Mouse (Mus musculus) forebrain, embryonic 14.5 days (tissue): ENCODE results near the gene Ptdss2. TPM values are rescaled to one million over a fixed set of nuclear protein-coding genes. Genes with fewer than 3 reads are reported as not detected.

Experiments used
- ATAC-seq: fragments of 200-750 bp; cut with Nextera tagmentation; 2 replicates; pipeline ENCODE4 v1.8.0; 2017; ENCODE audit warnings: mild to moderate bottlenecking, moderate library complexity
- DNase-seq: peaks from one replicate; pipeline ENCODE4 v3.0.0-alpha.2; 2015; ENCODE audit warnings: low spot score
- H3K27ac ChIP-seq: fragments of 300-500 bp; sonication (generic); 2 replicates; pipeline ENCODE4 v1.5.1; 2014; ENCODE audit warnings: low read depth, mild to moderate bottlenecking, control low read depth, low read length, moderate library complexity
- H3K27me3 ChIP-seq: fragments of 300-500 bp; sonication (generic); replicated peaks from 2 replicates; pipeline ENCODE4 v1.6.1; 2014; ENCODE audit warnings: low read length, control low read depth, mixed read lengths; ENCODE audit not compliant: control insufficient read depth, insufficient read depth
- H3K36me3 ChIP-seq: fragments of 300-500 bp; sonication (generic); 2 replicates; pipeline ENCODE4 v1.6.1; 2014; ENCODE audit warnings: low read length, control low read depth; ENCODE audit not compliant: control insufficient read depth, insufficient read depth
- H3K4me1 ChIP-seq: fragments of 300-500 bp; sonication (generic); 2 replicates; pipeline ENCODE4 v1.6.1; 2014; ENCODE audit warnings: antibody characterized with exemption, low read length, control low read depth; ENCODE audit not compliant: control insufficient read depth, insufficient read depth
- H3K4me2 ChIP-seq: fragments of 300-500 bp; sonication (generic); 2 replicates; pipeline ENCODE4 v1.6.1; 2014; ENCODE audit warnings: mild to moderate bottlenecking, control low read depth, low read length
- H3K4me3 ChIP-seq: fragments of 300-500 bp; sonication (generic); 2 replicates; pipeline ENCODE4 v1.5.1; 2014; ENCODE audit warnings: low read depth, low read length, control low read depth
- H3K9ac ChIP-seq: fragments of 300-500 bp; sonication (generic); 2 replicates; pipeline ENCODE4 v1.6.1; 2014; ENCODE audit warnings: mild to moderate bottlenecking, low read length, control low read depth, moderate library complexity
- H3K9me3 ChIP-seq: fragments of 300-500 bp; sonication (generic); replicated peaks from 2 replicates; pipeline ENCODE4 v1.6.1; 2016; ENCODE audit warnings: low read length, control low read depth, mixed read lengths; ENCODE audit not compliant: control insufficient read depth
- WGBS: fragments of 180-500 bp; shearing (Covaris S2); extraction: QIAGEN DNeasy Blood & Tissue Kit; methylation state at CpG from one replicate; pipeline ENCODE4 v1.1.7; 2014; 5-methylcytosine and 5-hydroxymethylcytosine counted together
- polyA plus RNA-seq: library from polyadenylated mRNA; unstranded; fragments of >200 nt; fragmentation: Nextera tagmentation; extraction: Ambion mirVana; gene quantifications from 2 replicates; pipeline ENCODE4 v1.2.1, GENCODE M21; 2014

Gene Ptdss2
- polyA plus RNA-seq, 1 experiment from 2014 or later: 81.2 TPM

DNA sequence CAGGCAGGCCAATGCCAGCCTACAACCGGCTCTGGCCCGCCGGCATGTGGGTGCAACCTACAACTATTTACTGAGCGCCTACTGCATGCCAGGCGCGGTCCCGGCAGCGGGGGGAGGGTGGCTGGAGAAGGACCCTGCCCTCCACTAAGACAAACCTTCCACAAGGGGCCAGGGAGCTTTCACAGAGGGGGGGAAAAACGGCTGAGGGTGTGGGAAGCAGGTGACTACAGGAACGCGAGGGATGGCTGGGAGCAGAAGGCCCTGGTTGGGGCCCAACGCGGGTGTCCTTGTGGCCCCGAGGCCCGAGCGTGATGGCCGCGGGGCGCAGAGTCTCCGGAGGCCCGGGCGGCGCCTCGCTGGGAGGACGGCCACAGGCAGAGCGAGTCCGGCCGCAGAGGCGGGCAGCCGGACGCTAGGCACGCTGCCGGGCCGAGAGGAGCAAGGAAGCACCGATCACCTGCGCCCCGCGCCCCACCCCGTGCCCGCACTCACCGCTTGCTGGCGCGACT lies 71.2 kb downstream of the Ptdss2 start:
- H3K4me3 ChIP-seq: peak overlapping the region; percentile 84
- H3K4me1 ChIP-seq: peaks cover 5% of the 10 kb centered on the region
- peak overlapping the region; percentile 68 for H3K27ac ChIP-seq
- 2% methylated on average over 35 of the region's 43 CpGs for WGBS
- peak overlapping the region; percentile 95 for H3K9ac ChIP-seq
- peak overlapping the region; percentile 93 for H3K4me2 ChIP-seq
- no peaks in the 10 kb centered on the region for H3K9me3 ChIP-seq
- DNase-seq (no peak), ATAC-seq (peak; percentile 10)
- H3K36me3 ChIP-seq: peaks cover 35% of the 10 kb centered on the region
- no peaks in the 10 kb centered on the region for H3K27me3 ChIP-seq

- under 1% methylated on average over 34 of the region's 39 CpGs for WGBS
- DNase-seq (peak; percentile 98), ATAC-seq (peak; percentile 95)
- H3K9ac ChIP-seq: peak within 1 kb of the TSS; percentile 95
- peak within 1 kb of the TSS; percentile 98 for H3K4me2 ChIP-seq
- H3K4me3 ChIP-seq: peak within 1 kb of the TSS; percentile 84
- H3K27me3 ChIP-seq: no peaks in the 10 kb centered on the region
- H3K36me3 ChIP-seq: peaks cover 32% of the 10 kb centered on the region
- H3K27ac ChIP-seq: peak within 1 kb of the TSS; percentile 71
- H3K9me3 ChIP-seq: no peaks in the 10 kb centered on the region
- H3K4me1 ChIP-seq: peaks cover 5% of the 10 kb centered on the region
Measured at GRCm38 (mm10) chr7:141193948-141194347, 71.8 kb downstream of the Ptdss2 start, which contains the start of the genes Hras and Lrrc56. Hras (minus strand) TSS chr7:141194005. Lrrc56 (plus strand) TSS chr7:141194157.

DNA sequence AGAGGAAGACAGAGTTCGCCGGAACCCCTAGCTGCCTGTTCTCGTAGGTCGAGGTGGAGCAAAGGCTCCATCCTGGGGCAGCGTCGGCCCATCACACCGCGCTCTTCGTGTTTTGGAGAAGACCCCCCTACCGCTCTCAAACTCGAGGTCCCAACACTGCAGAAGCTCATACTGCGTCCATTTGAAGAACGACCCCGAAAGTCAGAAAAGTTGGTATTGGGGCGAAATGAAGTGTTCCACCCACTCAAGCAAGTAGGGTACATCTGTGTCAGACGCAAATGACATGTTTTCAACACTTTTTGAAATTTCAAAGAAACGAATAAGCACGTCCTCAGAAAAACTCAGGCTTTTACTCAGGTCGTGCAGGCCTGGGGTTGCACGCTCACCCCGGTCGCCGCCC lies 72.2 kb downstream of the Ptdss2 start:
- Histone ChIP-seq H3K9me3 (no peaks in the 10 kb centered on the region), H3K36me3 (peaks cover 27% of the 10 kb centered on the region), H3K4me3 (peak overlapping the region; percentile 84), H3K4me2 (peak overlapping the region; percentile 98), H3K9ac (peak overlapping the region; percentile 61), H3K4me1 (peaks cover 5% of the 10 kb centered on the region), H3K27me3 (no peaks in the 10 kb centered on the region), H3K27ac (peak overlapping the region; percentile 71)
- WGBS: under 1% methylated on average over 23 of the region's 23 CpGs
- DNase-seq: no peak
- ATAC-seq: no peak

DNA sequence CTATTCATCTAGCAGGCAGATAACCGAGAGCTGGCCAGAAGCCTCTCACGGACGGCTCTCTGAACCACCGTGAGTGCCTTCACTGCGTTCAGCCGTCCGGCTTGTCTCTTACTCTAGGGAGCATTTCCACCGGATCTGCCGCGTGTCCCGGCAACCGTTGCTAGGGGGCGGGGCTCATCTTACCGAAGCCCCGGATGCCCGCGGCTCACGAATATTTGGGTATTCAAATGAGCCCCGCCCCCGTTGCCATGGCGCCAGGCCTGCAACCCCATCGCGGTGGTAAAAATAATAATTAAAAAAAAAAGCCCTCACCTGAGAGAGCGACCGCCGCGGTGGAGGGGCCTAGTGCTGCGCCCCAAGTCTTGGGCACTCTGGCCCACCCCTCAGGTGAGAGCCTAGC lies 72.6 kb downstream of the Ptdss2 start:
- peak; percentile 49 for ATAC-seq
- under 1% methylated on average over 28 of the region's 28 CpGs for WGBS
- peaks cover 23% of the 10 kb centered on the region for H3K36me3 ChIP-seq

GRCm38 (mm10) chr7:141195754-141196153 lies 73.6 kb downstream of the Ptdss2 start:
- DNase-seq (no peak), ATAC-seq (no peak)
- WGBS: 92% methylated on average over 2 of the region's 2 CpGs
- Histone ChIP-seq H3K4me2 (no peak overlapping the region), H3K36me3 (peaks cover 14% of the 10 kb centered on the region), H3K27me3 (no peaks in the 10 kb centered on the region), H3K9me3 (no peaks in the 10 kb centered on the region), H3K4me1 (peaks cover 5% of the 10 kb centered on the region), H3K9ac (no peak overlapping the region), H3K4me3 (no peak overlapping the region), H3K27ac (no peak overlapping the region)

More for the DNA sequence above, 72.6 kb downstream of the Ptdss2 start:
- peak overlapping the region; percentile 84 for H3K4me3 ChIP-seq
- peak; percentile 96 for DNase-seq
- H3K9ac ChIP-seq: peak overlapping the region; percentile 61
- H3K4me2 ChIP-seq: peak overlapping the region; percentile 98
- H3K27me3 ChIP-seq: no peaks in the 10 kb centered on the region
- H3K9me3 ChIP-seq: no peaks in the 10 kb centered on the region
- H3K4me1 ChIP-seq: peaks cover 5% of the 10 kb centered on the region
- peak overlapping the region; percentile 71; the same call in 1 of the 2 replicates for H3K27ac ChIP-seq

DNA sequence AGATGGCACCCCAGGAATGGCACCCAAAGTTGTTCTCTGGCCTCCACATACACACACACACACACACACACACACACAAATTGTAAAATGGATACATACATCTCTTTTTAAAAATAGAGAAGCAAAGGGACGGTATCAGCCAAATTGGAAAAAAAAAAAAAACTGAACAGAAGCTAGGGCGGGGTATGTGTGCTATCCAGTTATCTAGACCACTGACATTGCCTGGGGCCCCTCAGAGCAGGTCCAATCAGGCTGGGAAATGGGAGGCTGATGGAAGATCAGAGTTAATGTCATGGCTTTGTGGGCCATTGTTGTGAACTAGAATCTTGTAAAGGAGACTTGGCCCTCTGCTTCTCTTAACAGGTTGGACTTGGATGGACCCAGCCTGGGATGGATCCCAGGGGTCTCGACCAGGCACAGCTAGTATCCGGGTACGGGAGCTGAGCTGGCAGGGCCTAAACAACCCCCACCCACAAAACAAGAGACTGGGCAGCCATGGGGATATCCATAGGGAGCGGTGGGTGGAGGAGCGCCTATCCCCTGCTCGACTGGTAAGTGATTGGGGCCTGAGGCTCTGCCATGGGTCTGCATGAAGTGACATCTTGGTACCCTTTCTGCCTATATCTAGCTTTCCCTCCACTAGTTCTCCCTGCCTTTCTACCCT lies 74.6 kb downstream of the Ptdss2 start:
- no peak for ATAC-seq
- peaks cover 4% of the 10 kb centered on the region for H3K36me3 ChIP-seq
- H3K4me1 ChIP-seq: peaks cover 5% of the 10 kb centered on the region

GRCm38 (mm10) chr7:141198121-141198520 lies 75.9 kb downstream of the Ptdss2 start:
- H3K27me3 ChIP-seq: no peaks in the 10 kb centered on the region
- no peak overlapping the region for H3K4me3 ChIP-seq
- 98% methylated on average over 4 of the region's 4 CpGs for WGBS
- H3K9ac ChIP-seq: no peak overlapping the region
- no peaks in the 10 kb centered on the region for H3K36me3 ChIP-seq
- H3K4me2 ChIP-seq: no peak overlapping the region
- no peak for ATAC-seq
- no peaks in the 10 kb centered on the region for H3K9me3 ChIP-seq
- DNase-seq: no peak
- H3K27ac ChIP-seq: no peak overlapping the region
- H3K4me1 ChIP-seq: no peaks in the 10 kb centered on the region; the same call in 1 of the 2 replicates

More for the DNA sequence above, 74.6 kb downstream of the Ptdss2 start:
- WGBS: 93% methylated on average over 8 of the region's 8 CpGs
- no peaks in the 10 kb centered on the region for H3K27me3 ChIP-seq
- DNase-seq: no peak
- no peak overlapping the region for H3K4me3 ChIP-seq
- H3K4me2 ChIP-seq: no peak overlapping the region
- no peak overlapping the region for H3K27ac ChIP-seq
- no peak overlapping the region for H3K9ac ChIP-seq
- H3K9me3 ChIP-seq: no peaks in the 10 kb centered on the region

- H3K36me3 ChIP-seq: no peaks in the 10 kb centered on the region
- no peaks in the 10 kb centered on the region for H3K4me1 ChIP-seq
- H3K9ac ChIP-seq: no peak overlapping the region
- no peak overlapping the region for H3K27ac ChIP-seq
- ATAC-seq (no peak), DNase-seq (no peak)
- no peak overlapping the region for H3K4me2 ChIP-seq
- H3K9me3 ChIP-seq: no peaks in the 10 kb centered on the region
- H3K4me3 ChIP-seq: no peak overlapping the region
- H3K27me3 ChIP-seq: no peaks in the 10 kb centered on the region
- 81% methylated on average over 3 of the region's 3 CpGs for WGBS
Measured at GRCm38 (mm10) chr7:141204546-141204945, 82.4 kb downstream of the Ptdss2 start.

- no peak overlapping the region for H3K4me2 ChIP-seq
- ATAC-seq: no peak
- no peaks in the 10 kb centered on the region for H3K27me3 ChIP-seq
- no peak overlapping the region for H3K27ac ChIP-seq
- H3K36me3 ChIP-seq: no peaks in the 10 kb centered on the region
- 92% methylated on average over 5 of the region's 5 CpGs for WGBS
- no peak overlapping the region for H3K4me3 ChIP-seq
- no peaks in the 10 kb centered on the region for H3K9me3 ChIP-seq
- no peak for DNase-seq
- H3K9ac ChIP-seq: no peak overlapping the region
- H3K4me1 ChIP-seq: no peaks in the 10 kb centered on the region
Measured at GRCm38 (mm10) chr7:141205504-141205903, 83.3 kb downstream of the Ptdss2 start.
